Mouse (Mus musculus): ENCODE data around the gene Igsf10. TPM values are rescaled to one million over a fixed set of nuclear protein-coding genes. Genes with fewer than 3 reads are reported as not detected.

The Igsf10 gene
- polyA plus RNA-seq, 1 experiment = 3.2 TPM

DNA sequence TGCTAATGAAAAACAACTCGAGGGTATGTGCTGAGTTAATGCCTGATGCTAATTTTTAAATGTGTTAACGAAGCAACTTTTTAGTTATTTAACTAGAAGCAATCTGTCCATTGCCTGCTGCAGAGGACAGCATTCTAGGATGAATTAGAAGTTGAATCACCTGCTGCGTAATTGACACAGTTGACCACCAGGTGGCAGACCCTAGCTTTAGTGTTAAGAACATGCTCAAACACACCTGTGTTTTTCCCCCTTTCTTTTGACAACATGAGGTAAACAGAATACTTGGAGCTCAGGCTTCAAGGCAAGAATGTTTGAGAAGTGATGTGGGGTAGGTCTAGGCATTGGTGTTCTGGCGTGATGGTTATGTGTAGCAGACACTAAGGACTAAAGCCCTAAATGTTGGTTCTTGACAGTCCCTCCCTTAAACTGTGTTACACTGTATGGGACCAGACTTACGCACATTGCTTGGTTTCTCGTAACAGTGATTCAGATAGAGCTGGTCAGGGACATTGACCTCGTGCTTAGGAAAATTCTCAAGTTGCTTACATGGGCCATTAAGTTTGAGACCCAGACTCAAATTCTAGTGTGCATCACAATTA is 22.8 kb downstream of the Igsf10 start:
- TF ChIP-seq POLR2A (IDR thresholded peaks at IDR 0.05; ENCODE audit: insufficient read depth, low read length) (no peak), EP300 (IDR thresholded peaks at IDR 0.05; ENCODE audit: insufficient read depth, low read depth, low read length) (no peak), CTCF (IDR thresholded peaks at IDR 0.05; ENCODE audit: low read depth, low read length) (no peak)
- no peaks in the 10 kb centered on the region for H3K36me3 ChIP-seq (ENCODE audit: control insufficient read depth, insufficient read depth, low read length, poor library complexity, severe bottlenecking)
- no peak overlapping the region for H3K4me3 ChIP-seq (ENCODE audit: low read depth, low read length)
- H3K27ac ChIP-seq (ENCODE audit: insufficient read depth, low read length) = no peak overlapping the region
- H3K4me1 ChIP-seq (ENCODE audit: control insufficient read depth, insufficient read depth, low read length) = no peaks in the 10 kb centered on the region
- no peaks in the 10 kb centered on the region for H3K27me3 ChIP-seq (ENCODE audit: control insufficient read depth, insufficient read depth, low read length, poor library complexity, severe bottlenecking)
- H3K9me3 ChIP-seq (replicated peaks; ENCODE audit: control insufficient read depth, insufficient read depth, low read length, poor library complexity, severe bottlenecking) = no peaks in the 10 kb centered on the region
- no peak overlapping the region for H3K9ac ChIP-seq (ENCODE audit: low read depth, poor library complexity, severe bottlenecking)

- H3K9me3 ChIP-seq (replicated peaks; ENCODE audit: control insufficient read depth, insufficient read depth, low read length, poor library complexity, severe bottlenecking) = no peaks in the 10 kb centered on the region
- H3K4me1 ChIP-seq (ENCODE audit: control insufficient read depth, insufficient read depth, low read length) = no peaks in the 10 kb centered on the region
- H3K27me3 ChIP-seq (ENCODE audit: control insufficient read depth, insufficient read depth, low read length, poor library complexity, severe bottlenecking) = no peaks in the 10 kb centered on the region
- H3K27ac ChIP-seq (ENCODE audit: insufficient read depth, low read length) = no peak overlapping the region
- no peak overlapping the region for H3K9ac ChIP-seq (ENCODE audit: low read depth, poor library complexity, severe bottlenecking)
- TF ChIP-seq POLR2A (IDR thresholded peaks at IDR 0.05; ENCODE audit: insufficient read depth, low read length) (no peak), EP300 (IDR thresholded peaks at IDR 0.05; ENCODE audit: insufficient read depth, low read depth, low read length) (no peak), CTCF (IDR thresholded peaks at IDR 0.05; ENCODE audit: low read depth, low read length) (no peak)
- no peaks in the 10 kb centered on the region for H3K36me3 ChIP-seq (ENCODE audit: control insufficient read depth, insufficient read depth, low read length, poor library complexity, severe bottlenecking)
- no peak overlapping the region for H3K4me3 ChIP-seq (ENCODE audit: low read depth, low read length)
Observed at GRCm38 (mm10) chr3:59316077-59316476, 28.1 kb downstream of the Igsf10 start.

- Histone ChIP-seq H3K27ac (ENCODE audit: insufficient read depth, low read length) (no peak overlapping the region), H3K4me3 (ENCODE audit: low read depth, low read length) (no peak overlapping the region), H3K36me3 (ENCODE audit: control insufficient read depth, insufficient read depth, low read length, poor library complexity, severe bottlenecking) (no peaks in the 10 kb centered on the region), H3K4me1 (ENCODE audit: control insufficient read depth, insufficient read depth, low read length) (no peaks in the 10 kb centered on the region), H3K9ac (ENCODE audit: low read depth, poor library complexity, severe bottlenecking) (no peak overlapping the region), H3K9me3 (replicated peaks; ENCODE audit: control insufficient read depth, insufficient read depth, low read length, poor library complexity, severe bottlenecking) (no peaks in the 10 kb centered on the region), H3K27me3 (ENCODE audit: control insufficient read depth, insufficient read depth, low read length, poor library complexity, severe bottlenecking) (no peaks in the 10 kb centered on the region)
- TF ChIP-seq EP300 (IDR thresholded peaks at IDR 0.05; ENCODE audit: insufficient read depth, low read depth, low read length) (no peak), POLR2A (IDR thresholded peaks at IDR 0.05; ENCODE audit: insufficient read depth, low read length) (no peak), CTCF (IDR thresholded peaks at IDR 0.05; ENCODE audit: low read depth, low read length) (no peak)
Observed at GRCm38 (mm10) chr3:59312610-59313009, 31.6 kb downstream of the Igsf10 start.

DNA sequence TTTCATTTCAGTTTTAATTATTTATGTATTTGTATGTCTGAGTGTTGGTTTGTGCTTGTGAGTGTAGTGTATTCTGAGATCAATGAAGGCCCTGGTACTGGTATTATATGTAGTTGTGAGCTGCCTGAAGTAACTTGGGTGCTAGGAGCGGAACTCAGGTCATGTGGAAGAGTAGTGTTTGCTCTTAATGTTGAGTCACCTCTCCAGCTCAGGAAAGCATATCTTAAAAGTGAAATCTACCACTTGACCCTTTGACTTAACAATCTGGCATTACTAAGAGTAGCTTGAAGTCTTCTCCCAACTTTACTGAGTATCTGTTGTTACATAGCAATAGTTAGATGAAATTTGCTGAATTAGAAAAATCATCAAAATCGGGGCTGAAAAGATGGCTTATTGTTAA is 38.7 kb downstream of the Igsf10 start:
- Histone ChIP-seq H3K4me3 (ENCODE audit: low read depth, low read length) (no peak overlapping the region), H3K36me3 (ENCODE audit: control insufficient read depth, insufficient read depth, low read length, poor library complexity, severe bottlenecking) (no peaks in the 10 kb centered on the region), H3K27me3 (ENCODE audit: control insufficient read depth, insufficient read depth, low read length, poor library complexity, severe bottlenecking) (no peaks in the 10 kb centered on the region), H3K9me3 (replicated peaks; ENCODE audit: control insufficient read depth, insufficient read depth, low read length, poor library complexity, severe bottlenecking) (no peaks in the 10 kb centered on the region), H3K4me1 (ENCODE audit: control insufficient read depth, insufficient read depth, low read length) (no peaks in the 10 kb centered on the region), H3K27ac (ENCODE audit: insufficient read depth, low read length) (no peak overlapping the region), H3K9ac (ENCODE audit: low read depth, poor library complexity, severe bottlenecking) (no peak overlapping the region)
- no peak for TF ChIP-seq CTCF (IDR thresholded peaks at IDR 0.05; ENCODE audit: low read depth, low read length)
- no peak for TF ChIP-seq EP300 (IDR thresholded peaks at IDR 0.05; ENCODE audit: insufficient read depth, low read depth, low read length)
- TF ChIP-seq POLR2A (IDR thresholded peaks at IDR 0.05; ENCODE audit: insufficient read depth, low read length) = no peak

GRCm38 (mm10) chr3:59304944-59305343 is 39.2 kb downstream of the Igsf10 start:
- no peaks in the 10 kb centered on the region for H3K9me3 ChIP-seq (replicated peaks; ENCODE audit: control insufficient read depth, insufficient read depth, low read length, poor library complexity, severe bottlenecking)
- TF ChIP-seq EP300 (IDR thresholded peaks at IDR 0.05; ENCODE audit: insufficient read depth, low read depth, low read length) (no peak), CTCF (IDR thresholded peaks at IDR 0.05; ENCODE audit: low read depth, low read length) (no peak), POLR2A (IDR thresholded peaks at IDR 0.05; ENCODE audit: insufficient read depth, low read length) (no peak)
- no peak overlapping the region for H3K4me3 ChIP-seq (ENCODE audit: low read depth, low read length)
- no peak overlapping the region for H3K27ac ChIP-seq (ENCODE audit: insufficient read depth, low read length)
- no peaks in the 10 kb centered on the region for H3K36me3 ChIP-seq (ENCODE audit: control insufficient read depth, insufficient read depth, low read length, poor library complexity, severe bottlenecking)
- no peak overlapping the region for H3K9ac ChIP-seq (ENCODE audit: low read depth, poor library complexity, severe bottlenecking)
- H3K4me1 ChIP-seq (ENCODE audit: control insufficient read depth, insufficient read depth, low read length) = no peaks in the 10 kb centered on the region
- H3K27me3 ChIP-seq (ENCODE audit: control insufficient read depth, insufficient read depth, low read length, poor library complexity, severe bottlenecking) = no peaks in the 10 kb centered on the region

- H3K36me3 ChIP-seq (ENCODE audit: control insufficient read depth, insufficient read depth, low read length, poor library complexity, severe bottlenecking) = no peaks in the 10 kb centered on the region
- H3K9me3 ChIP-seq (replicated peaks; ENCODE audit: control insufficient read depth, insufficient read depth, low read length, poor library complexity, severe bottlenecking) = no peaks in the 10 kb centered on the region
- no peak overlapping the region for H3K27ac ChIP-seq (ENCODE audit: insufficient read depth, low read length)
- H3K4me1 ChIP-seq (ENCODE audit: control insufficient read depth, insufficient read depth, low read length) = no peaks in the 10 kb centered on the region
- no peak overlapping the region for H3K9ac ChIP-seq (ENCODE audit: low read depth, poor library complexity, severe bottlenecking)
- TF ChIP-seq EP300 (IDR thresholded peaks at IDR 0.05; ENCODE audit: insufficient read depth, low read depth, low read length) = no peak
- TF ChIP-seq CTCF (IDR thresholded peaks at IDR 0.05; ENCODE audit: low read depth, low read length) = peak; percentile 11
- H3K27me3 ChIP-seq (ENCODE audit: control insufficient read depth, insufficient read depth, low read length, poor library complexity, severe bottlenecking) = no peaks in the 10 kb centered on the region
- no peak overlapping the region for H3K4me3 ChIP-seq (ENCODE audit: low read depth, low read length)
Observed at GRCm38 (mm10) chr3:59297653-59298052, 46.5 kb downstream of the Igsf10 start.
